In genomic region chr5:137610056-137610455, GRCm38 (mm10) we compare ENCODE assay signal across 8 mouse cellular contexts. TPM values are rescaled to one million over a fixed set of nuclear protein-coding genes. Genes with fewer than 3 reads are reported as not detected.
DNase-seq lines count a peak whose midpoint lies in the region; ATAC-seq and TF ChIP-seq lines count a peak whose summit lies in the region.
"Had no signal": no experiment of that assay in that cellular context is flagged by ENCODE, and none has a peak within 500 bp of the region (broad histone marks: within the 10 kb centered on the region; RNA-seq: fewer than 3 reads in every experiment).

No protein-coding gene starts in this region.

- peak overlapping the region; percentile 28; the same call in 1 of the 2 replicates for H3K9ac ChIP-seq in kidney, embryonic 14.5 days (ENCODE audit: low read depth, low read length)
- peak overlapping the region; percentile 72; the same call in 1 of the 2 replicates for H3K9ac ChIP-seq in ES-E14 (ENCODE audit: insufficient read depth, low read depth, low read length, poor library complexity, severe bottlenecking)
- peak overlapping the region; percentile 52 for H3K9ac ChIP-seq in embryonic facial prominence, embryonic 12.5 days
- H3K9ac ChIP-seq in liver, embryonic 12.5 days, result no peak overlapping the region

- WGBS in kidney, embryonic 14.5 days, result 46% methylated on average over 4 of the region's 4 CpGs
- WGBS in embryonic facial prominence, embryonic 12.5 days, result 39% methylated on average over 4 of the region's 4 CpGs
- 63% methylated on average over 4 of the region's 4 CpGs for WGBS in liver, embryonic 12.5 days (ENCODE audit: insufficient replicate concordance)

- 0 out of 2 replicates have a peak overlapping the region, but pooled peaks have one; percentile 42 for H3K27ac ChIP-seq in kidney, embryonic 14.5 days (ENCODE audit: low read depth, low read length)
- peak overlapping the region; percentile 75 for H3K27ac ChIP-seq in ES-E14 (ENCODE audit: insufficient read depth, low read depth, low read length, poor library complexity, severe bottlenecking)
- H3K27ac ChIP-seq in embryonic facial prominence, embryonic 12.5 days, result peak overlapping the region; percentile 98
- H3K27ac ChIP-seq in liver, embryonic 12.5 days, result no peak overlapping the region

- H3K9me3 ChIP-seq in kidney, embryonic 14.5 days (ENCODE audit: control insufficient read depth, low read length), result no peaks in the 10 kb centered on the region
- H3K9me3 ChIP-seq in ES-E14 (ENCODE audit: control insufficient read depth, insufficient read depth, low read depth, low read length), result no peaks in the 10 kb centered on the region
- H3K9me3 ChIP-seq in embryonic facial prominence, embryonic 12.5 days, result no peaks in the 10 kb centered on the region
- H3K9me3 ChIP-seq in liver, embryonic 12.5 days (replicated peaks), result no peaks in the 10 kb centered on the region

- no peaks in the 10 kb centered on the region for H3K27me3 ChIP-seq in kidney, embryonic 14.5 days (ENCODE audit: control insufficient read depth, insufficient read depth, low read length)
- no peaks in the 10 kb centered on the region for H3K27me3 ChIP-seq in embryonic facial prominence, embryonic 12.5 days
- H3K27me3 ChIP-seq in liver, embryonic 12.5 days (replicated peaks), result peaks cover 30% of the 10 kb centered on the region

- peak overlapping the region; percentile 49 for H3K4me2 ChIP-seq in kidney, embryonic 14.5 days (replicated peaks; ENCODE audit: low read depth, low read length)
- peak overlapping the region; percentile 59 for H3K4me2 ChIP-seq in embryonic facial prominence, embryonic 12.5 days (replicated peaks)
- peak overlapping the region; percentile 39 for H3K4me2 ChIP-seq in liver, embryonic 12.5 days

- in situ Hi-C loops in ES-E14 (cut with MboI; ENCODE audit: low sequenced_read_pairs in 2 of 2, unreplicated experiment in 2 of 2), result no loop called here

- no peak for ATAC-seq in kidney, embryonic 14.5 days (ENCODE audit: low FRiP score, low TSS enrichment)
- ATAC-seq in embryonic facial prominence, embryonic 12.5 days (ENCODE audit: insufficient number of reproducible peaks, insufficient read depth, low FRiP score, low TSS enrichment), result no peak
- ATAC-seq in liver, embryonic 12.5 days, result no peak
- ATAC-seq in frontal cortex, adult (ENCODE audit: low TSS enrichment), result no peak

- peaks cover 52% of the 10 kb centered on the region for H3K4me1 ChIP-seq in kidney, embryonic 14.5 days (ENCODE audit: control insufficient read depth, insufficient read depth, low read length)
- H3K4me1 ChIP-seq in ES-E14 (ENCODE audit: control insufficient read depth in 2 of 2, insufficient read depth in 2 of 2, low read length in 2 of 2, poor library complexity in 1 of 2), result peaks cover 4 to 53% of the 10 kb centered on the region in 2 experiments; a peak in 3 of 4 replicates
- H3K4me1 ChIP-seq in embryonic facial prominence, embryonic 12.5 days, result peaks cover 63% of the 10 kb centered on the region
- peaks cover 65% of the 10 kb centered on the region for H3K4me1 ChIP-seq in liver, embryonic 12.5 days

- peaks cover 16% of the 10 kb centered on the region; the same call in 1 of the 2 replicates for H3K36me3 ChIP-seq in kidney, embryonic 14.5 days (ENCODE audit: control insufficient read depth, insufficient read depth, low read length)
- H3K36me3 ChIP-seq in ES-E14 (ENCODE audit: control insufficient read depth, insufficient read depth, low read length, poor library complexity, severe bottlenecking), result peaks cover 18% of the 10 kb centered on the region
- peaks cover 26% of the 10 kb centered on the region for H3K36me3 ChIP-seq in embryonic facial prominence, embryonic 12.5 days
- peaks cover 20% of the 10 kb centered on the region for H3K36me3 ChIP-seq in liver, embryonic 12.5 days

- DNase-seq in kidney, adult 18-20 months, result no peak
- DNase-seq in ES-E14 (ENCODE audit: low read depth, low spot score), result no peak
- no peak for DNase-seq in layer of hippocampus, adult 9-11 months

- H3K4me3 ChIP-seq in kidney, embryonic 14.5 days (ENCODE audit: low read length), result peak overlapping the region; percentile 35
- peak overlapping the region; percentile 63 to 70 for H3K4me3 ChIP-seq in ES-E14 (ENCODE audit: insufficient read depth in 1 of 2, low read depth in 1 of 2, low read length in 2 of 2, poor library complexity in 1 of 2, severe bottlenecking in 1 of 2)
- peak overlapping the region; percentile 36 for H3K4me3 ChIP-seq in embryonic facial prominence, embryonic 12.5 days
- peak overlapping the region; percentile 7; the same call in 1 of the 2 replicates for H3K4me3 ChIP-seq in liver, embryonic 12.5 days

TF ChIP-seq in ES-E14, 5 proteins besides CTCF, POLR2A, EP300 and RAD21:
- no peak for TF ChIP-seq ZNF384 (IDR thresholded peaks at IDR 0.05; ENCODE audit: low read depth, low read length)

RNA-seq across cellular contexts. Expression of gene Pcolce, which starts 3.5 kb away (rescaled TPM):
- polyA plus RNA-seq in kidney, embryonic 14.5 days (2014; fragmentation: Nextera tagmentation; extraction: Ambion mirVana), result 96.0 and 97.6 TPM in 2 replicates
- 134 and 157 TPM in 2 replicates for total RNA-seq in ES-E14 (2012; rRNA removed)
- polyA plus RNA-seq in embryonic facial prominence, embryonic 12.5 days (2016; fragmentation: Nextera tagmentation; extraction: Ambion mirVana), result 124 and 128 TPM in 2 replicates
- polyA plus RNA-seq in liver, embryonic 12.5 days (2016; fragmentation: Nextera tagmentation; extraction: Ambion mirVana), result 21.1 and 22.1 TPM in 2 replicates
- total RNA-seq: megakaryocyte progenitor cell, adult 5-6 weeks had no signal

RNA-seq across cellular contexts. Expression of gene Mospd3, which starts 9.2 kb away (rescaled TPM):
- 25.4 and 27.6 TPM in 2 replicates for polyA plus RNA-seq in kidney, embryonic 14.5 days (2014; fragmentation: Nextera tagmentation; extraction: Ambion mirVana)
- 7.8 and 12.9 TPM in 2 replicates for total RNA-seq in ES-E14 (2012; rRNA removed)
- polyA plus RNA-seq in embryonic facial prominence, embryonic 12.5 days (2016; fragmentation: Nextera tagmentation; extraction: Ambion mirVana), result 28.4 and 28.7 TPM in 2 replicates
- 45.5 and 48.4 TPM in 2 replicates for polyA plus RNA-seq in liver, embryonic 12.5 days (2016; fragmentation: Nextera tagmentation; extraction: Ambion mirVana)

RNA-seq across cellular contexts. Expression of gene Fbxo24, which starts 18.7 kb away (rescaled TPM):
- polyA plus RNA-seq in kidney, embryonic 14.5 days (2014; fragmentation: Nextera tagmentation; extraction: Ambion mirVana), result not detected in 2 replicates
- 1.1 and 2.2 TPM in 2 replicates for total RNA-seq in ES-E14 (2012; rRNA removed)
- polyA plus RNA-seq in embryonic facial prominence, embryonic 12.5 days (2016; fragmentation: Nextera tagmentation; extraction: Ambion mirVana), result 0.22 and 0.36 TPM in 2 replicates
- polyA plus RNA-seq in liver, embryonic 12.5 days (2016; fragmentation: Nextera tagmentation; extraction: Ambion mirVana), result 0.10 TPM in 1 of 2 replicates, not detected in the other

RNA-seq across cellular contexts. Expression of gene Lrch4, which starts 18.9 kb away (rescaled TPM):
- 37.6 and 43.2 TPM in 2 replicates for polyA plus RNA-seq in kidney, embryonic 14.5 days (2014; fragmentation: Nextera tagmentation; extraction: Ambion mirVana)
- total RNA-seq in ES-E14 (2012; rRNA removed), result 12.7 and 23.0 TPM in 2 replicates
- polyA plus RNA-seq in embryonic facial prominence, embryonic 12.5 days (2016; fragmentation: Nextera tagmentation; extraction: Ambion mirVana), result 30.8 and 34.0 TPM in 2 replicates
- polyA plus RNA-seq in liver, embryonic 12.5 days (2016; fragmentation: Nextera tagmentation; extraction: Ambion mirVana), result 33.4 and 36.0 TPM in 2 replicates

RNA-seq across cellular contexts. Expression of gene Gm20605, which starts 18.9 kb away (rescaled TPM):
- 5.7 and 12.5 TPM in 2 replicates for polyA plus RNA-seq in kidney, embryonic 14.5 days (2014; fragmentation: Nextera tagmentation; extraction: Ambion mirVana)
- total RNA-seq in ES-E14 (2012; rRNA removed), result 7.8 and 13.6 TPM in 2 replicates
- 9.2 and 11.8 TPM in 2 replicates for polyA plus RNA-seq in embryonic facial prominence, embryonic 12.5 days (2016; fragmentation: Nextera tagmentation; extraction: Ambion mirVana)
- polyA plus RNA-seq in liver, embryonic 12.5 days (2016; fragmentation: Nextera tagmentation; extraction: Ambion mirVana), result 7.8 and 9.0 TPM in 2 replicates

Comparison
In these comparisons a context has a peak if more than half of its experiments do, and no peak if none do; other contexts are left out.
1. H3K4me3 ChIP-seq: peak in every context shown above with its lines; median percentile 66 in ES-E14; 36 in embryonic facial prominence, embryonic 12.5 days; 35 in kidney, embryonic 14.5 days; 7 in liver, embryonic 12.5 days.